Mouse (Mus musculus) v-Abl transformed pro-B cells (cell line): ENCODE data around the gene Kcnd1.

Experiments used
- in situ Hi-C, 2 experiments: fragments of 400-800 bp; cut with MboI; formaldehyde crosslinking; loops; one replicate each; pipeline ENCODE4 v1.15.1; 2025; ENCODE audit not compliant: unreplicated experiment in 2 of 2

Kcnd1 gene

DNA sequence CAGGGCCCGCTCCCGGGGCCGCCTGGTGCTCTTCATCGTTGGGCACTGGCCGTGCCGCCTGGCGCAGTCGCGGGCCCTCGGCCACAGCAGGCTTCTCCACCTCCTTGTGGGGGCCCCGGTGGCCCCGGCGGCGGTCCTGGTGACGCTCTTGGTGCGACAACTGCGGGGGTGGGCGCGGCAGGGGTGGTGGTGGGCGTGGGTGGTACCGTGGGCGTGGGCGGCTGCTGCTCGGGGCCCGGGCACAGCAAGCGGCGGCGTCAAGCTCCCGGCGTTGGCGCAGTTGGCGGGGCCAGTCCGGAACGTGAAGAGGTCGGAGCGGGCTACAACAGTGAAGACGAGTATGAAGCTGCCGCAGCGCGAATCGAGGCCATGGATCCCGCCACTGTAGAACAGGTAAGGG lies 20.2 kb downstream of the Kcnd1 start:
- in situ Hi-C loops, result no loop called here

DNA sequence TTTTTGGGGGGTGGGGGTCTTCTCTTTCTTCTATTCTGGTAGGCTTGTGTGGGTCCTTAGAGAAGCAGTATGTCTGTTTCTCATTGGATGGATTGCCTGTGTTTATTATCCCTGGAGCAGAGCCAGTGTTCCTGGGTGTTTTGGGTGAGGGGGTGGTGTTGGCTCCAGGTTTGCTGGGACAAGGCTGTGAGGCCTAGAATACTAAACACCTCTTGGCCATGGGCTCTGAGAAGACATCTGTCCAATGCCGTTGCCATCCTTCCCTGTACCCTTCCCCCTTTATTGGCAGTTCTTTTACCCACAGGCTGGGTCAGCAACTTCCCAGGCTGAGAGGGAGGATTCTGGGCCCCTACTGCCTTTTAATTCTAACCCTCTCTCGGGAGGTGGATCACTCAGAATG lies 25.8 kb downstream of the Kcnd1 start:
- in situ Hi-C loops, result no loop called here

DNA sequence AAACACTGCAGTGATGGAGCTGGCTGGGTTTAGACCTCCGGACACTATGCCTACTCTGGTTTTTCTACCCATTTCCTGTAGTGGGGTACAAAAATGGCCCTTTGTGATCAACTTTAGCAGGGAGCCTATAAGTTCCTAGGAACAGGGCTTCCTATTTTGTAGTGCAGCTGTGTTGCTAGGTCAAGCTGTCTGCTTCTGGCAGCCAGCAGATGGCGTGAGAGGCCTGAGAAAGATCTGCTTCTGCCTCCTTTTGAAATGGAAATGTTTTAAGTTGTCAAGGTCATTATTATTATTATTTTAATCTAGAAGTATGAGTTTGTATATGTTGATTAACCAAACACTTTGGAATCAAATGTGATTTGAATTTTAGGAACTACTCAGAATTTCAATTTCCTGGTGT lies 32.5 kb downstream of the Kcnd1 start:
- in situ Hi-C loops, result loop anchor here in 1 of 2 experiments (10.0 kb wide), 1 partner anchor 160 kb away; the partner anchor contains the start of gene Glod5

DNA sequence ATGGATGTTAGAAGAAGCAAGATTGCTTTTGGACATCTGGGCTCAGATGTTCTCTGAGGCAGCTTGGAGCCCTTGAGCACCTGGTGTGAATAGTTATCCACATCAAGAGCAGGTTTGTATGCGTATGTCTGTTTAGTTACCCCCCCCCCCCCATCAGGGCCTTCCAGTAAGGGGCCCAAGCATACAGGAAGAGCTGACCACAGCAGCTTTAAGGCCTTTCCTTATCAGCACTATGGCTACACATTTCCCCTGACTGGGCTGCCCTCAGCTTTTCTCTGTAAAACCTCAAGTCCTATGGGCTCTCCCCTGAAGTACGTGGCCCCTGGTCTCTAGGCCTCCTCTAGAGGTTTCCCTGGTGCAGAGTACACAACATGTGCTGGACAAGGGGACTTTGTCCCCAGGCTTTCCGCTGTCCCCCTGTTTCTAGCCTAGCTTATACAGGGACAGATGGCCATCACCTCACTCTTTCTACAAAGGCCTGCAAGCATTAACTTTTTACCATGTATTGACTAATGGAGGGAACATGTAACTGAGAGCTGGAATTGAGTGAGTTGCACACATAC lies 37.2 kb downstream of the Kcnd1 start:
- in situ Hi-C loops, result loop anchor here in 1 of 2 experiments (10.0 kb wide), 1 partner anchor 156 kb away; the partner anchor contains the start of gene Glod5

DNA sequence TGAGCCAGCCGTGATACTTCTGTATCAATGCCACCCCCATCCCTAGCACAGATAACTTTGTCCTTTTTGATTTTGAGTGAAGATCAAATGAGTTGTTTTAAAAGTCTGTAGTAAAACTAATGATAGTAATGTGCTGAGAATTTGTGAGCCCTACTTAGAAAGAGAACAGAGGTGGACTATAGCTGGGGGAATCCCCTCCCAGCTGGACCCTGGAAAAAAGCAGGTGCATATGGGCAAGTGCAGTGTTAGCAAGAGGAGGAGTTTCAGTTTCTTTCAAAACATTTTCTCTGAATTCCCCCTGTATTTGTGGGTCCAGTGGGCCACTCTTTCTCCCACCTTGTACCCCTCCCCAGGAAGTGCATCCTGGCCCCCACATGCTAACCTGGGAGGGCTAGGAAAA lies 41.1 kb downstream of the Kcnd1 start:
- in situ Hi-C loops, result no loop called here

DNA sequence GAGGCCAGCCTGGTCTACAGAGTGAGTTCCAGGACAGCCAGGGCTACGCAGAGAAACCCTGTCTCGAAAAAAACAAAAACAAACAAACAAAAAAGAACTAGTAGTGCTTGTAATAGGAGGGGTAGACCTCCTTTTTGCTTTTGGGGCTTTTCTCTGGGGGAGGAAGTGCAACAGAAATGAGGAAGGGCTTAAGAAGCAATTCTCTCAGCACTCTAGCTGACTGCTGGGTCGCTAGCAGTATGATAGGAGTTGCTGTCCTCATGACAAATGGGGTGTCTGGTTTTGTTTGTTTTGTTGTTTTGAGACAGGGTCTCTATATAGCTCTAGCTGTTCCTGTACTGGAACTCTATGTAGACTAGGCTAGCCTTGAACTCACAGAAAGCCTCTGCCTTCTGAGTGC lies 42.5 kb downstream of the Kcnd1 start:
- in situ Hi-C loops, result no loop called here

DNA sequence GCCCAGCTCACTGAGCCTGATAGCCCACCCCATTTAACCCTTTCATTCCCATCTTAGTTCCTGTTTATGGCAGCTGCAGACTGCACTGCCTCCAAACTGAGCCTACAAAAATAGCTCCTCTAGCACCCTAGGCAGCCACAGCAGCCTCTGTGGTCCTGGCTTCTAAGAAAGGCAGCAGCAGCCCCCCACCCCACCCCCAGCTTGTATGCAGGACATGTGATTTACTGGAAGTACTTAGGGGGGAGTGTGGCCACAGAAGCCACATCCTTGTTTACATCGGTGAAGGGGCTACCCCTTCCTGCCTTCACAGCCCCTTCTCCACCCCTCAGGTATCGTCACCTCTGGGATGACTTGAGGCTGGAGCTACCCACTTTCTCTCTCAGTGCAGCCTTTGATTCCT lies 43.3 kb downstream of the Kcnd1 start:
- in situ Hi-C loops, result no loop called here

DNA sequence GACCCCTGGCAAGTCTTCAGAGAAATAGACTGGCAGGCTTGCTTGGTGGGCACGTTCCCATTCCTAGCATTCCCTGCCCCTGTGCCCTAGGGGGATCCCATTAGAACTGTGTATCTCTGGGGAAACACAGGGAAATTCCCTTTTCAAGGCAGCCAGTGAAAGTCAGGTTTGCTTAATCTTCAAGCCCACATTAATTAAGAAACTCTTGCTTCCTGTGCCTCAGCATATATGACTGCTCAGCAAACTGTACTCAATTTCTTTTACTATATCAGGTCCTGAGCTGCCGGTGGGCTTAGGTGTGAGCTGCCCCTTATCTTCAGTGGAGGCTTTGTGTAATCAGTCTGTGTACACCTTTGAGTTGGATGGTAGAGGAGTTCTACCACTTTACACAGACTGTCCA lies 43.7 kb downstream of the Kcnd1 start:
- in situ Hi-C loops, result no loop called here

DNA sequence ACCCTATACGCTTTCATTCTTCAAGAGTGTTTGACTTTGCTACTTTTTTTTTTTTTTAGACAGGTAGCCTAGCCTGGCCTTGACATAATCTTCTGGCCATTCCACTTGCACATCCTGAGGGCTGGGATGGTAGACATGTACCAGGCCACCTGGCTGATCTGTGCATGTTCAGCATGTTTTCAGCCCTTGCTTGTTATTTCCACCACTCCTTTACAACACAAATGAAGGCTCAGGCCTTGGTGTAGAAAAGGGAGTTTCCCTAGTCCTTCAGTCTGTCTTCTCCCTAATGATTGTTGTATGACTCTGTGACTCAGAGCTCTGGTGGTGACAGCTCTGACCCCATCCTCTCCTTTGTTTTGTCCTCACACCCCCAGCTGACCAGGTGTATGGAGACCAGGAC lies 45.1 kb downstream of the Kcnd1 start:
- in situ Hi-C loops, result no loop called here

DNA sequence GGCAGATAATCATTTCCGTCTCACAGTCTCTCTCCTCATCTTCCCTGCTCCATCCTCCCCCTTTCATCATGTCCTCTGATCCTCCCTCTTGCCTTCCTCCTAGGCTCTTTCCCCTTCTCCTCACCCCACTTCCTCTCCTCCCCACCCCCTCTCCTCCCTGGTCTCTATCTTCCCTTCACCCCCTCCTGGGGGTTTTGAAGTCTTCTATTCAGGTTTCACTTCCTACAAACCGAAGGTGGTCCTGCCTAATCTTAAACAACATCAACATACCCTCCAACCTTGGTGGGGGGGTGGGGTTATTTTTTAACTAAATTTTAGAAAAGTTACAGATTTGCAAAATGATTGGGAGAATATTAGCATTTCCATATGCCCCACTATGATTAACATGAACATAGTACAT lies 46.4 kb downstream of the Kcnd1 start:
- in situ Hi-C loops, result no loop called here

DNA sequence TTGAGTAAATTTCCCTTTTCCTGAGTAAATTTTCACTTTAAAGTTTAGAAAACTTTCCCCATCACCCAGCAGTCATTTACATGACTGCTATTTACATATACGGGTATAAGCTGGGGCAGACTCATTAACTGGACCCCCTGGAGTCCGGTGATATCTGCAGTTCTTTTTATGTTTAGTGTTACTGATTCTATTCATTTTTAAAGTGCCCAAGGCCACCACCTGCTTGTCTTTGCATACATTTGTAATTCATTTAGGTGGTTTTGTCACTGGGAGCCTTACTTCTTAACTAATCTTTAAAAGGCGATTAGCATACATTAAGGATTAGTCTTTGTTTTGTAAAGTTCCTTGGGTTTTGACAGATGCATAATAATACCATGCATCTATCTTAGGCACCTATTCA lies 47.7 kb downstream of the Kcnd1 start:
- in situ Hi-C loops, result no loop called here

DNA sequence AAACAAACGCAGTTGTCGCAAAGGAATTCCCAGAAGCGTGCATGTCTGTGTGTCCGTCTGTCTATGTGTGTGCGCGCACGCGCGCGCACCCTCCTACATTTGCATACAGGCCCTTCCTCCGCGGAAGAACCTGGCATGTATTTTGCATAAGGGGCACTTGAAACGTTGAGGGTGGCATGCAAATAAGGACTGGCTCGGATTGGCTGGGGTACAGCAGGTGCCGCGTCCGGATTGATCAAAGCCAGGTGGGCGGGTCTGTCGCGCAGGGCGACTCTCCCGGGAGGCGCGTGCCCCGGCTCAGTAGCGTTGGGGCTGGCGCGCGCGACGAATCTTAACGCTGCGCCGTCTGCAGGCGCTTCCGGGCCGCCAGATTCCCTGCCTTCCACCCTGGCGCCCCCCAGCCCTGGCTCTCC lies 55.9 kb downstream of the Kcnd1 start, which contains the start of gene Pim2:
Gene Pim2, plus strand, starts transcription at position 256 of the 413 bp plus-strand sequence.
- in situ Hi-C loops, result no loop called here

DNA sequence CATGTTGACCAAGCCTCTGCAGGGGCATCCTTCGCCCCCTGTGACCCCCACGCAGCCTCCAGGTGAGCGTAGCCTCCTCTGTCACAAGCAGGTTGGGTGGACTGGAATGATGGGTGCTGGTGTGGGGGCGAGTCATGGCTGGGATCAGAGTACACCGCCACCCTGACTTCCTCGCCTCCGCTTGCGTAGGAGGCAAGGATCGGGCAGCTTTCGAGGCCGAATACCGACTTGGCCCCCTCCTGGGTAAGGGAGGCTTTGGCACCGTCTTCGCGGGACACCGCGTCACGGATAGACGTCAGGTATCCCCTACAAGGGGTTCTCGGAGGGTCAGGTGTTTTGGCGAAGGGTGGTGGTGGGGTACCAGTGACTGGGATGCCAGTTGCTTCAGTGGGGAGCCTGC lies 56.4 kb downstream of the Kcnd1 start:
- in situ Hi-C loops, result no loop called here

DNA sequence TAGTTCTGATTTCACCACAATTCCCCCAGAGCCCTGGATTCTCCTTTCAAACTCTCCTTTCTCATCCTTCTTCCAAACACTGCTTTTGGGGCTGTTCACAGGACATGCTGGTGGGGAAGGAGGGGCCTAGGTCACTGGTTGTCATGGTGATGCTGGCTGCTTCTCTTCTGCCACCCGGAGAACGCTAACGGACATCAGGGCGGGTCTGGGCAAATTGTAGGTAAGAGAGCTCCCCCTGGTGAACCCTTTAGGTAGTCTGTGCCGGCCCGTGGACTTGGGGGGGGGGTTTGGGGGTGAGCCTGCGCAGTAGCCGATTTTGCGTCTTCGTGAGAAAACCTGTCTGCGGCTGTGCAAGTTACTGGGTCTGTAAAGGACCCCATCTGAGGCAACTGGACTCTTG lies 57.7 kb downstream of the Kcnd1 start:
- in situ Hi-C loops, result no loop called here

DNA sequence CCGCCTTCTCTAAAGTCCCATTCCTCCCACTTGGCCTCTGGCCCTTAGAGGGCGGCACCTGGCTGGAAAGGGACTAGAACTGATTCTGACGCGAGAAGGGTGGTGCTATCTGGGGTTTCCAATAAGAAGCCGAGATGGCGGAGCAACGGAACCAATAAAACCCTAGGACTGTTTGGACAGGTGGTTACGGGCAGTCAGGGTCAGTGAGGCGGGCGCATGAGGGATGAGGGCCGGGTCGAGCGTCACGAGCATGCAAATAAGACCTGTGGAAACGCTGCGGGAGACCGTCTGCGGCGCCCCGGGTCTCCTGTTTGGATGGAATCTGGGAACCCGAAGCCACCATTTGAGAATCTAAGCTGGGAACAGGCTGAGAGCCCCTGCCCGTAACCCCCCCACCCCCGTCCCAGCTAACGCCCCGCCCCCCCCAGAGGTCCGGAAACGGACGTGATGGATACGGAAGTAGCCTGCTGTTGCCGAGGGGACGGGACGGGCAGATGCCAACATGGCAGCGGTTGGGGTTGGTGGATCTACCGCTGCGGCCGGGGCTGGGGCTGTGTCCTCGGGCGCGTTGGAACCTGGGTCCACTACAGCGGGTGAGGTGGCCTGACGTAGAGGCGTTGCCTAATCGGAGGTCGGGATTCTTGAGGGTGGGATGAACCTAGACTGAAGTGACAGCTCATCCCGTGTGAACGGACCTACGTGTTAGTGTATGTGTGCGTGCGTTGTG lies 61.9 kb downstream of the Kcnd1 start, which contains the start of gene Slc35a2:
Gene Slc35a2, plus strand, starts transcription at position 188 of the 727 bp plus-strand sequence.
- in situ Hi-C loops, result no loop called here
